Mouse (Mus musculus): ENCODE results near the gene Dmbx1. TPM values are rescaled to one million over a fixed set of nuclear protein-coding genes. Genes with fewer than 3 reads are reported as not detected.

Dmbx1 gene
- total and polyA plus RNA-seq, 3 experiments = 0.19 to 2.3 TPM; not detected in 1

- Histone ChIP-seq H3K9ac (ENCODE audit: control insufficient read depth, low read depth, low read length, poor library complexity, severe bottlenecking) (no peak overlapping the region), H3K36me3 (ENCODE audit: control insufficient read depth in 1 of 2, insufficient read depth in 2 of 2, low read length in 2 of 2) (peaks cover 0 to 2% of the 10 kb centered on the region in 2 experiments; a peak in 1 of 4 replicates)
Observed at GRCm38 (mm10) chr4:115906791-115907190, 32.9 kb downstream of the Dmbx1 start.

GRCm38 (mm10) chr4:115905701-115906100, 34.0 kb downstream of the Dmbx1 start:
- no peaks in the 10 kb centered on the region for H3K79me2 ChIP-seq (ENCODE audit: control insufficient read depth, insufficient read depth, low read length, poor library complexity)
- no peaks in the 10 kb centered on the region for H3K9me3 ChIP-seq (replicated peaks; ENCODE audit: insufficient read depth, low read length)
- H3K9ac ChIP-seq (ENCODE audit: control insufficient read depth, low read depth, low read length, poor library complexity, severe bottlenecking) = no peak overlapping the region
- no peak overlapping the region for H3K27ac ChIP-seq (ENCODE audit: control insufficient read depth, low read depth, low read length)
- TF ChIP-seq NRF1 (IDR thresholded peaks at IDR 0.05; ENCODE audit: insufficient read depth, low read depth, low read length, poor library complexity, severe bottlenecking) = no peak
- no peak for TF ChIP-seq MAZ (IDR thresholded peaks at IDR 0.05; ENCODE audit: low read depth, low read length)
- TF ChIP-seq MYB (IDR thresholded peaks at IDR 0.05; ENCODE audit: low read depth, low read length) = no peak
- TF ChIP-seq SIN3A (IDR thresholded peaks at IDR 0.05; ENCODE audit: low read length) = no peak
- TF ChIP-seq UBTF (IDR thresholded peaks at IDR 0.05; ENCODE audit: borderline replicate concordance, insufficient read depth, low read depth, low read length) = no peak
- H3K4me1 ChIP-seq (ENCODE audit: control insufficient read depth in 1 of 2, insufficient read depth in 2 of 2, low read length in 2 of 2) = peaks cover 0 to 7% of the 10 kb centered on the region in 2 experiments; a peak in 1 of 4 replicates
- peaks cover 0 to 2% of the 10 kb centered on the region in 2 experiments; a peak in 1 of 4 replicates for H3K36me3 ChIP-seq (ENCODE audit: control insufficient read depth in 1 of 2, insufficient read depth in 2 of 2, low read length in 2 of 2)
- no peak overlapping the region for H3K4me3 ChIP-seq (ENCODE audit: control insufficient read depth in 1 of 2, insufficient read depth in 1 of 2, low read depth in 2 of 2, low read length in 2 of 2)
- DNase-seq (ENCODE audit: low read depth, low spot score) = no peak
- H3K27me3 ChIP-seq (ENCODE audit: control insufficient read depth in 1 of 2, insufficient read depth in 2 of 2, low read length in 2 of 2) = no peaks in the 10 kb centered on the region; a peak in 1 of 4 replicates

More at GRCm38 (mm10) chr4:115906791-115907190, 32.9 kb downstream of the Dmbx1 start:
- Histone ChIP-seq H3K27me3 (ENCODE audit: control insufficient read depth in 1 of 2, insufficient read depth in 2 of 2, low read length in 2 of 2) (no peaks in the 10 kb centered on the region; a peak in 1 of 4 replicates), H3K79me2 (ENCODE audit: control insufficient read depth, insufficient read depth, low read length, poor library complexity) (no peaks in the 10 kb centered on the region), H3K27ac (ENCODE audit: control insufficient read depth, low read depth, low read length) (no peak overlapping the region), H3K4me3 (ENCODE audit: control insufficient read depth in 1 of 2, insufficient read depth in 1 of 2, low read depth in 2 of 2, low read length in 2 of 2) (no peak overlapping the region), H3K4me1 (ENCODE audit: control insufficient read depth in 1 of 2, insufficient read depth in 2 of 2, low read length in 2 of 2) (peaks cover 0 to 7% of the 10 kb centered on the region in 2 experiments; a peak in 1 of 4 replicates), H3K9me3 (replicated peaks; ENCODE audit: insufficient read depth, low read length) (no peaks in the 10 kb centered on the region)
- no peak for DNase-seq (ENCODE audit: low read depth, low spot score)
- TF ChIP-seq MEF2A (IDR thresholded peaks at IDR 0.05; ENCODE audit: extremely low read depth, insufficient replicate concordance, low read depth, low read length, poor library complexity, severe bottlenecking) (no peak), UBTF (IDR thresholded peaks at IDR 0.05; ENCODE audit: borderline replicate concordance, insufficient read depth, low read depth, low read length) (no peak), MAFK (IDR thresholded peaks at IDR 0.05; ENCODE audit: borderline replicate concordance, low read depth, low read length) (no peak), GABPA (IDR thresholded peaks at IDR 0.05; ENCODE audit: low read depth, low read length) (no peak), ZNF384 (IDR thresholded peaks at IDR 0.05; ENCODE audit: low read depth, low read length) (no peak), TCF12 (IDR thresholded peaks at IDR 0.05; ENCODE audit: low read depth, low read length) (no peak), POLR2AphosphoS5 (IDR thresholded peaks at IDR 0.05; ENCODE audit: borderline replicate concordance, low read depth, low read length) (no peak), USF2 (IDR thresholded peaks at IDR 0.05; ENCODE audit: borderline replicate concordance in 1 of 2, insufficient read depth in 1 of 2, low read depth in 1 of 2, low read length in 2 of 2) (no peak), EP300 (IDR thresholded peaks at IDR 0.05; ENCODE audit: low read depth in 1 of 2, low read length in 2 of 2) (no peak), RAD21 (IDR thresholded peaks at IDR 0.05; ENCODE audit: low read depth, low read length) (no peak), CHD1 (IDR thresholded peaks at IDR 0.05; ENCODE audit: low read depth, low read length) (no peak), ETS1 (IDR thresholded peaks at IDR 0.05; ENCODE audit: low read depth, low read length) (no peak), NELFE (IDR thresholded peaks at IDR 0.05; ENCODE audit: low read depth, low read length) (no peak), NRF1 (IDR thresholded peaks at IDR 0.05; ENCODE audit: insufficient read depth, low read depth, low read length, poor library complexity, severe bottlenecking) (no peak)
